Mouse (Mus musculus) cortical plate, adult 2 months (tissue): Measurements from ENCODE around the gene Foxred1. TPM values are rescaled to one million over a fixed set of nuclear protein-coding genes. Genes with fewer than 3 reads are reported as not detected.

Experiments
- H3K27ac ChIP-seq: fragments of 200-500 bp; 2 replicates; pipeline ENCODE4 v1.5.1; 2012; ENCODE audit warnings: low read length, control low read depth, inconsistent platforms; ENCODE audit not compliant: insufficient read depth
- H3K4me1 ChIP-seq: fragments of 200-500 bp; 2 replicates; pipeline ENCODE4 v1.6.1; 2011; ENCODE audit warnings: low read length; ENCODE audit not compliant: control insufficient read depth, insufficient read depth
- H3K4me3 ChIP-seq: fragments of 200-500 bp; 2 replicates; pipeline ENCODE4 v1.5.1; 2011; ENCODE audit warnings: mild to moderate bottlenecking, low read length, control low read depth; ENCODE audit not compliant: insufficient read depth
- CTCF ChIP-seq: fragments of 200-500 bp; IDR thresholded peaks from 2 replicates; pipeline ENCODE4 v1.5.1; 2011; ENCODE audit warnings: mild to moderate bottlenecking, control low read depth, low read length; ENCODE audit not compliant: insufficient read depth; ENCODE audit errors: extremely low read depth
- POLR2A ChIP-seq: fragments of 200-500 bp; IDR thresholded peaks from 2 replicates; pipeline ENCODE4 v1.6.1; 2011; ENCODE audit warnings: mild to moderate bottlenecking, low read length, control low read depth; ENCODE audit not compliant: insufficient read depth; ENCODE audit errors: extremely low read depth
- polyA plus RNA-seq: library from polyadenylated mRNA; depleted of rRNA; stranded (reverse); fragments of >200 nt; gene quantifications from 2 replicates; pipeline ENCODE4 v1.2.3, GENCODE M21; 2012; rRNA removed

Gene Foxred1
- polyA plus RNA-seq, 1 experiment: 57.0 TPM

- no peak for TF ChIP-seq POLR2A
- no peak for TF ChIP-seq CTCF
- Histone ChIP-seq H3K4me3 (no peak overlapping the region), H3K27ac (peak overlapping the region; percentile 86), H3K4me1 (peaks cover 2% of the 10 kb centered on the region; the same call in 1 of the 2 replicates)
Measured at GRCm38 (mm10) chr9:35166798-35167635, 43.8 kb downstream of the Foxred1 start.

- H3K4me1 ChIP-seq: peaks cover 2% of the 10 kb centered on the region; the same call in 1 of the 2 replicates
- no peak overlapping the region for H3K4me3 ChIP-seq
- TF ChIP-seq CTCF (peak; percentile 55), POLR2A (no peak)
- H3K27ac ChIP-seq: peak overlapping the region; percentile 75
Measured at GRCm38 (mm10) chr9:35166144-35166797, 44.6 kb downstream of the Foxred1 start.

GRCm38 (mm10) chr9:35164142-35164874, 46.5 kb downstream of the Foxred1 start:
- no peak for TF ChIP-seq CTCF
- no peak for TF ChIP-seq POLR2A
- Histone ChIP-seq H3K27ac (no peak overlapping the region), H3K4me1 (peaks cover 2% of the 10 kb centered on the region; the same call in 1 of the 2 replicates), H3K4me3 (no peak overlapping the region)

- Histone ChIP-seq H3K27ac (no peak overlapping the region), H3K4me3 (no peak overlapping the region), H3K4me1 (peaks cover 2% of the 10 kb centered on the region; the same call in 1 of the 2 replicates)
- TF ChIP-seq POLR2A: no peak
- TF ChIP-seq CTCF: no peak
Measured at GRCm38 (mm10) chr9:35163011-35163690, 47.7 kb downstream of the Foxred1 start.

GRCm38 (mm10) chr9:35161721-35162120, 49.1 kb downstream of the Foxred1 start:
- Histone ChIP-seq H3K4me3 (no peak overlapping the region), H3K27ac (no peak overlapping the region), H3K4me1 (peaks cover 2% of the 10 kb centered on the region)
- no peak for TF ChIP-seq CTCF
- TF ChIP-seq POLR2A: no peak

- Histone ChIP-seq H3K4me1 (peaks cover 12% of the 10 kb centered on the region), H3K4me3 (no peak overlapping the region), H3K27ac (no peak overlapping the region)
- no peak for TF ChIP-seq POLR2A
- no peak for TF ChIP-seq CTCF
Measured at GRCm38 (mm10) chr9:35160662-35161061, 50.2 kb downstream of the Foxred1 start.

- Histone ChIP-seq H3K4me3 (no peak overlapping the region), H3K27ac (no peak overlapping the region), H3K4me1 (peaks cover 12% of the 10 kb centered on the region)
- no peak for TF ChIP-seq CTCF
- TF ChIP-seq POLR2A: no peak
Measured at GRCm38 (mm10) chr9:35158477-35158876, 52.4 kb downstream of the Foxred1 start.

- Histone ChIP-seq H3K27ac (no peak overlapping the region), H3K4me1 (peaks cover 12% of the 10 kb centered on the region), H3K4me3 (no peak overlapping the region)
- TF ChIP-seq POLR2A (no peak), CTCF (no peak)
Measured at GRCm38 (mm10) chr9:35156862-35157261, 54.0 kb downstream of the Foxred1 start.

- TF ChIP-seq POLR2A (no peak), CTCF (no peak)
- Histone ChIP-seq H3K4me3 (no peak overlapping the region), H3K4me1 (peaks cover 12% of the 10 kb centered on the region), H3K27ac (no peak overlapping the region)
Measured at GRCm38 (mm10) chr9:35156002-35156710, 54.7 kb downstream of the Foxred1 start.

Other genes starting within 250 kb of the Foxred1 start
- 7.5 and 8.3 TPM in 2 replicates for gene St3gal4, start 91.8 kb downstream of the Foxred1 start, polyA plus RNA-seq
- 23.1 and 25.3 TPM in 2 replicates for gene Dcps, start 35.0 kb downstream of the Foxred1 start, polyA plus RNA-seq
- gene Srpr, start 10.9 kb downstream of the Foxred1 start, polyA plus RNA-seq: 50.5 and 52.8 TPM in 2 replicates
- gene Tirap, start 10.8 kb downstream of the Foxred1 start, polyA plus RNA-seq: 2.7 and 3.3 TPM in 2 replicates
- gene Fam118b, start 56.8 kb upstream of the Foxred1 start, polyA plus RNA-seq: 21.2 and 22.0 TPM in 2 replicates
- gene Rpusd4, start 56.8 kb upstream of the Foxred1 start, polyA plus RNA-seq: 8.8 and 9.5 TPM in 2 replicates
- 5.6 and 6.2 TPM in 2 replicates for gene Cdon, start 210.1 kb upstream of the Foxred1 start, polyA plus RNA-seq